Mouse (Mus musculus) MEL (cell line): ENCODE results near the gene Ranbp3l.

Experiments used
- BHLHE40 ChIP-seq: IDR thresholded peaks from 2 replicates; pipeline ENCODE4 v1.6.1; 2012; ENCODE audit warnings: low read depth, mild to moderate bottlenecking, inconsistent platforms, low read length, improper control_type of control experiment, borderline replicate concordance
- CTCF ChIP-seq, 3 experiments: IDR thresholded peaks in 2 of 3; conservative IDR thresholded peaks in 1 of 3; 2 replicates each; pipeline ENCODE4 v1.5.1; 2011 to 2012; ENCODE audit warnings: low read length in 3 of 3, low read depth in 2 of 3, mild to moderate bottlenecking in 2 of 3, improper control_type of control experiment in 1 of 3, inconsistent platforms in 1 of 3, mixed read lengths in 1 of 3, moderate library complexity in 1 of 3; ENCODE audit not compliant: control insufficient read depth in 1 of 3, insufficient read depth in 1 of 3, poor library complexity in 1 of 3, severe bottlenecking in 1 of 3
- E2F4 ChIP-seq: IDR thresholded peaks from 2 replicates; pipeline ENCODE4 v1.6.1; 2011; ENCODE audit warnings: low read depth, low read length, improper control_type of control experiment, borderline replicate concordance
- ELF1 ChIP-seq: IDR thresholded peaks from 2 replicates; pipeline ENCODE4 v1.6.1; 2014; ENCODE audit warnings: low read depth, mild to moderate bottlenecking, inconsistent platforms, low read length, improper control_type of control experiment, moderate library complexity
- GATA1 ChIP-seq: IDR thresholded peaks from 2 replicates; pipeline ENCODE4 v1.6.1; 2011; ENCODE audit warnings: low read depth, low read length, improper control_type of control experiment
- MAX ChIP-seq: IDR thresholded peaks from 2 replicates; pipeline ENCODE4 v1.6.1; 2011; ENCODE audit warnings: low read length, improper control_type of control experiment
- NELFE ChIP-seq: IDR thresholded peaks from 2 replicates; pipeline ENCODE4 v1.6.1; 2011; ENCODE audit warnings: low read depth, low read length, improper control_type of control experiment
- POLR2AphosphoS2 ChIP-seq: IDR thresholded peaks from 2 replicates; pipeline ENCODE4 v1.6.1; 2011; ENCODE audit warnings: low read length, improper control_type of control experiment
- RAD21 ChIP-seq: IDR thresholded peaks from 2 replicates; pipeline ENCODE4 v1.6.1; 2011; ENCODE audit warnings: mild to moderate bottlenecking, low read depth, low read length, improper control_type of control experiment
- TAL1 ChIP-seq: IDR thresholded peaks from 2 replicates; pipeline ENCODE4 v1.6.1; 2012; ENCODE audit warnings: mild to moderate bottlenecking, inconsistent platforms, low read length, moderate library complexity, mixed read lengths
- ZNF384 ChIP-seq: IDR thresholded peaks from 2 replicates; pipeline ENCODE4 v1.6.1; 2012; ENCODE audit warnings: low read depth, mild to moderate bottlenecking, inconsistent platforms, low read length, improper control_type of control experiment

DNA sequence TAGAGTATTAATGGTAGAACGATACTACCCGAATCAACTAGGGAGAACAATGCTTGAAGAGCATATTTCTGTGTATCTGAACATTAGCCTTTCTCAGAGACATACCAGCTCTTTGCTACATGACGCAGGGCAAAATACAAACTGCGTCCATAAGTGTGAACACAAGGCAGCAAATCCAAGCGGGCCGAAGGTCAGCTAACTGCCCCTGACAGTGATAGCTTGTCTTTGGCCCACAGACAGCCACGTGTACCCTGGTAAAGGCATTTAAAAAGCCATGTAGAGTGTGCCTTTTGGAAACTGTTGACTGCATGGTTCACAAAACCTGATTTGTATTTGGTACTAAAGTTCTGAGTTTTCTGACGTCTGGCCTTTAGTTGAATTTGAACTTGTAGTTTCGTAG, 115.0 kb downstream of the Ranbp3l start:
- TF ChIP-seq GATA1: no peak
- no peak for TF ChIP-seq CTCF (IDR thresholded peaks at IDR 0.05 in 2 of 3, conservative IDR thresholded peaks at IDR 0.05 in 1 of 3; ENCODE audit: control insufficient read depth in 1 of 3, insufficient read depth in 1 of 3, low read depth in 2 of 3, low read length in 3 of 3, poor library complexity in 1 of 3, severe bottlenecking in 1 of 3)
- no peak for TF ChIP-seq TAL1
- TF ChIP-seq BHLHE40: no peak
- TF ChIP-seq ZNF384: no peak
- no peak for TF ChIP-seq POLR2AphosphoS2
- no peak for TF ChIP-seq ELF1
- TF ChIP-seq NELFE: no peak
- TF ChIP-seq E2F4: no peak
- no peak for TF ChIP-seq RAD21
- no peak for TF ChIP-seq MAX
